Mouse (Mus musculus) stomach, postnatal 0 days (tissue): ENCODE results near the gene Tgfb1i1.

Source experiments
- CTCF ChIP-seq: IDR thresholded peaks from 2 replicates; pipeline ENCODE4 v1.5.1; 2016; ENCODE audit warnings: antibody characterized with exemption, low read depth, mild to moderate bottlenecking, moderate library complexity
- EP300 ChIP-seq: optimal IDR thresholded peaks from 2 replicates; pipeline ENCODE3; 2016; ENCODE audit warnings: antibody characterized with exemption

DNA sequence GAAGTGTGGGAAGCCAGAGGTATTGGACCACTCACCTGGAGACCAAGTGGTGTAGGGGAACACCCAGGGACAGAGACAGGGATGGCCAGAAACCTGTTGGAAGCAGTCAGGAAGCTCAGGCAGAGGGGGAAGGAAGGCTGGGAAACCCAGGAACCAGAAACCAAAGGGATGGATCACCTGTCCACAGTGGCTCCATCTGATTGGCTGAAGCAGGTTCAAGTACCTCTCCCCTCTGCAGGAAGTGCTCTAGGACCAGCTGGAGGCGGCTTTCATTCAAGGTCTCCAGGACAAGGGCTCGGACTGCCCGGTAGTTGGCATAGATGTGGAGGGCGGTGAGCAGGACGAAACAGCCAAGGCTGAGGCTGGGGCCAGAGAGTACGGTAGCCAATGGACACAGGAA lies 29.4 kb downstream of the Tgfb1i1 start:
- no peak for TF ChIP-seq CTCF
- TF ChIP-seq EP300: no peak
